Mouse (Mus musculus): ENCODE data around the gene Ubxn6.

GRCm38 (mm10) chr17:56040857-56041163, 34.0 kb downstream of the Ubxn6 start:
- TF ChIP-seq POLR2A (IDR thresholded peaks at IDR 0.05; ENCODE audit: extremely low read depth, insufficient read depth, low read length), result no peak
- TF ChIP-seq CTCF (IDR thresholded peaks at IDR 0.05; ENCODE audit: extremely low read depth, insufficient read depth, low read length), result no peak
